In the genomic region with DNA sequence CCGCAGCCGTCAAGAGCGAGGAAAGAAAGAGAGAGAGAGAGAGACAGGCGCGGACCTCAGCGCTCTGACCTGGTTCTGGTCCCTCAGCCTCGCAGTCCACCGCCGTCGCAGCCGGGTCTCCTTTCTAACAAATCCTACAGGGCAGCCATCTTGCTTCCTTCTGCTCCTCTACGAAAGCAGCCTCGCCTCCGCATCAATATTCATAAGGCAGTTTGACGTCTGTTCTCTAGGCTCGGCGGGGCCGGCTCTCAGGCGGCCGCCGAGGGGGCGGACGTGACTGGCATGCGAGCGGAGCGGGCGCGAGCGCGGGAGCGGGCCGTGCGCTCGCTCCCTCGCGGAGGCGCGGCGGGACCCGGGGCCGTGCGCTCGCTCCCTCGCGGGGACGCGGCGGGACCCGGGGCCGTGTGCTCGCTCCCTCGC, we compare ENCODE assay signal across 8 mouse cellular contexts. TPM values are rescaled to one million over a fixed set of nuclear protein-coding genes. Genes with fewer than 3 reads are reported as not detected.
DNase-seq lines count a peak whose midpoint lies in the region; ATAC-seq and TF ChIP-seq lines count a peak whose summit lies in the region.

No protein-coding gene starts in this region.

- peak overlapping the region; percentile 78 for H3K4me2 ChIP-seq in forebrain, embryonic 12.5 days
- peak overlapping the region; percentile 87 for H3K4me2 ChIP-seq in heart, postnatal 0 days (ENCODE audit: low read depth, low read length)
- H3K4me2 ChIP-seq in liver, embryonic 16.5 days (ENCODE audit: low read depth, low read length) = peak overlapping the region; percentile 79
- H3K4me2 ChIP-seq in neural tube, embryonic 13.5 days = peak overlapping the region; percentile 67

- peak overlapping the region; percentile 87 for H3K27ac ChIP-seq in forebrain, embryonic 12.5 days
- peak overlapping the region; percentile 93 for H3K27ac ChIP-seq in heart, postnatal 0 days (ENCODE audit: low read depth)
- peak overlapping the region; percentile 91 for H3K27ac ChIP-seq in liver, embryonic 16.5 days (ENCODE audit: low read length)
- peak overlapping the region; percentile 96 for H3K27ac ChIP-seq in neural tube, embryonic 13.5 days (replicated peaks)

- H3K4me3 ChIP-seq in forebrain, embryonic 12.5 days (replicated peaks) = peak overlapping the region; percentile 74
- peak overlapping the region; percentile 83 for H3K4me3 ChIP-seq in heart, postnatal 0 days (ENCODE audit: low read depth, low read length)
- H3K4me3 ChIP-seq in liver, embryonic 16.5 days (ENCODE audit: low read depth, low read length) = peak overlapping the region; percentile 75
- H3K4me3 ChIP-seq in neural tube, embryonic 13.5 days = peak overlapping the region; percentile 82

- WGBS in forebrain, embryonic 12.5 days = under 1% methylated on average over 45 of the region's 52 CpGs
- 0% methylated on average over 52 of the region's 52 CpGs for WGBS in heart, postnatal 0 days
- 0% methylated on average over 28 of the region's 52 CpGs for WGBS in liver, embryonic 16.5 days (ENCODE audit: insufficient replicate concordance)
- under 1% methylated on average over 52 of the region's 52 CpGs for WGBS in neural tube, embryonic 13.5 days

- H3K4me1 ChIP-seq in forebrain, embryonic 12.5 days = peaks cover 9% of the 10 kb centered on the region
- H3K4me1 ChIP-seq in heart, postnatal 0 days (ENCODE audit: control insufficient read depth, insufficient read depth) = no peaks in the 10 kb centered on the region
- H3K4me1 ChIP-seq in liver, embryonic 16.5 days (ENCODE audit: control insufficient read depth, low read depth, low read length) = peaks cover 3% of the 10 kb centered on the region
- H3K4me1 ChIP-seq in neural tube, embryonic 13.5 days (replicated peaks) = peaks cover 37% of the 10 kb centered on the region

- no peaks in the 10 kb centered on the region for H3K9me3 ChIP-seq in forebrain, embryonic 12.5 days
- no peaks in the 10 kb centered on the region for H3K9me3 ChIP-seq in heart, postnatal 0 days (replicated peaks; ENCODE audit: control insufficient read depth, low read length)
- H3K9me3 ChIP-seq in liver, embryonic 16.5 days (replicated peaks; ENCODE audit: control insufficient read depth, low read length) = no peaks in the 10 kb centered on the region
- no peaks in the 10 kb centered on the region for H3K9me3 ChIP-seq in neural tube, embryonic 13.5 days

- TF ChIP-seq CTCF in heart, postnatal 0 days (IDR thresholded peaks at IDR 0.05; ENCODE audit: low read depth) = no peak

- H3K9ac ChIP-seq in forebrain, embryonic 12.5 days = peak overlapping the region; percentile 82
- peak overlapping the region; percentile 89 for H3K9ac ChIP-seq in heart, postnatal 0 days (replicated peaks; ENCODE audit: low read depth, low read length)
- peak overlapping the region; percentile 73 for H3K9ac ChIP-seq in liver, embryonic 16.5 days (ENCODE audit: low read depth, low read length)
- H3K9ac ChIP-seq in neural tube, embryonic 13.5 days = peak overlapping the region; percentile 84

- H3K36me3 ChIP-seq in forebrain, embryonic 12.5 days (replicated peaks) = no peaks in the 10 kb centered on the region
- no peaks in the 10 kb centered on the region for H3K36me3 ChIP-seq in heart, postnatal 0 days (replicated peaks; ENCODE audit: control insufficient read depth, insufficient read depth, low read length)
- no peaks in the 10 kb centered on the region for H3K36me3 ChIP-seq in liver, embryonic 16.5 days (ENCODE audit: control insufficient read depth, insufficient read depth)
- no peaks in the 10 kb centered on the region for H3K36me3 ChIP-seq in neural tube, embryonic 13.5 days

- no peak for TF ChIP-seq EP300 in heart, postnatal 0 days (IDR thresholded peaks at IDR 0.05; ENCODE audit: low read depth)

- peaks cover 5% of the 10 kb centered on the region; the same call in 1 of the 2 replicates for H3K27me3 ChIP-seq in forebrain, embryonic 12.5 days
- H3K27me3 ChIP-seq in heart, postnatal 0 days (ENCODE audit: control insufficient read depth, insufficient read depth, low read length) = no peaks in the 10 kb centered on the region
- peaks cover 2% of the 10 kb centered on the region for H3K27me3 ChIP-seq in liver, embryonic 16.5 days (ENCODE audit: control insufficient read depth, insufficient read depth, low read depth, low read length)
- H3K27me3 ChIP-seq in neural tube, embryonic 13.5 days = no peaks in the 10 kb centered on the region

- DNase-seq in CD8-positive naive resting alpha-beta T cell, adult 2 months (ENCODE audit: low read depth in 2 of 2, low spot score in 2 of 2) = peak; percentile 74 to 77
- peak; percentile 77 for DNase-seq in c-Kit-positive CD71-negative TER-119-negative erythroid progenitor cells, embryonic 14.5 days (ENCODE audit: low read depth)
- DNase-seq in heart, postnatal 0 days (ENCODE audit: low spot score) = peak; percentile 94
- DNase-seq in kidney, postnatal 4 days = peak; percentile 85 to 93
- peak; percentile 95 for DNase-seq in telencephalon, adult 2 months (ENCODE audit: low read depth, low spot score)

- ATAC-seq in forebrain, embryonic 12.5 days (ENCODE audit: low FRiP score) = peak; percentile 95
- peak; percentile 91 for ATAC-seq in heart, postnatal 0 days (ENCODE audit: insufficient read depth, low read depth)
- peak; percentile 89 for ATAC-seq in liver, embryonic 16.5 days (ENCODE audit: low read depth)
- ATAC-seq in neural tube, embryonic 13.5 days (ENCODE audit: low read depth) = peak; percentile 96

RNA-seq across cellular contexts. Expression of a gene that starts 0.8 kb away (rescaled TPM):
- polyA plus RNA-seq in forebrain, embryonic 12.5 days (2016; fragmentation: Nextera tagmentation; extraction: Ambion mirVana) = 23.7 and 25.1 TPM in 2 replicates
- 25.7 and 33.4 TPM in 2 replicates for total RNA-seq in heart, postnatal 0 days (2014; rRNA removed; ENCODE audit: low replicate concordance)
- 9.2 and 10.6 TPM in 2 replicates for polyA plus RNA-seq in heart, postnatal 0 days (2015; fragmentation: Nextera tagmentation; extraction: Ambion mirVana)
- polyA plus RNA-seq in liver, embryonic 16.5 days (2015; fragmentation: Nextera tagmentation; extraction: Ambion mirVana) = 2.9 and 3.0 TPM in 2 replicates
- polyA plus RNA-seq in neural tube, embryonic 13.5 days (2015; fragmentation: Nextera tagmentation; extraction: Ambion mirVana) = 18.2 and 19.8 TPM in 2 replicates

Comparison
In these comparisons a context has a peak if more than half of its experiments do, and no peak if none do; other contexts are left out.
1. Peak in every context shown above with its lines: DNase-seq, ATAC-seq, H3K4me3 ChIP-seq and H3K27ac ChIP-seq.